Mouse (Mus musculus) erythroblast, embryonic 14.5 days (primary cell): ENCODE results near the gene Pip4k2a. TPM values are rescaled to one million over a fixed set of nuclear protein-coding genes. Genes with fewer than 3 reads are reported as not detected.

ENCODE experiments used
- H3K27me3 ChIP-seq: 2 replicates; pipeline ENCODE4 v1.6.1; 2012; ENCODE audit warnings: inconsistent platforms; ENCODE audit not compliant: control insufficient read depth
- H3K36me3 ChIP-seq: 2 replicates; pipeline ENCODE4 v1.6.1; 2012; ENCODE audit warnings: mild to moderate bottlenecking, inconsistent platforms; ENCODE audit not compliant: control insufficient read depth
- H3K4me1 ChIP-seq: 2 replicates; pipeline ENCODE4 v1.6.1; 2012; ENCODE audit warnings: inconsistent platforms; ENCODE audit not compliant: control insufficient read depth
- H3K4me3 ChIP-seq: replicated peaks from 2 replicates; pipeline ENCODE3; 2012; ENCODE audit warnings: moderate library complexity, mild to moderate bottlenecking, inconsistent platforms
- H3K9me3 ChIP-seq: 2 replicates; pipeline ENCODE4 v1.6.1; 2012; ENCODE audit warnings: low read length, inconsistent platforms, mixed read lengths; ENCODE audit not compliant: control insufficient read depth
- GATA1 ChIP-seq: IDR thresholded peaks from 2 replicates; pipeline ENCODE4 v1.6.1; 2012; ENCODE audit warnings: low read length, inconsistent platforms, mixed read lengths
- TAL1 ChIP-seq: IDR thresholded peaks from 3 replicates; pipeline ENCODE4 v1.6.1; 2012; ENCODE audit warnings: low read length, inconsistent platforms, mixed read lengths
- polyA plus RNA-seq: library from polyadenylated mRNA; stranded (reverse); fragments of >175 nt; gene quantifications from 2 replicates; pipeline ENCODE4 v1.2.3, GENCODE M21; 2012

Pip4k2a gene
- polyA plus RNA-seq, 1 experiment = 3.8 TPM

GRCm38 (mm10) chr2:19006124-19006523 is 8.2 kb upstream of the Pip4k2a start:
- TF ChIP-seq TAL1 (no peak), GATA1 (no peak)
- H3K4me1 ChIP-seq = peaks cover 36% of the 10 kb centered on the region

DNA sequence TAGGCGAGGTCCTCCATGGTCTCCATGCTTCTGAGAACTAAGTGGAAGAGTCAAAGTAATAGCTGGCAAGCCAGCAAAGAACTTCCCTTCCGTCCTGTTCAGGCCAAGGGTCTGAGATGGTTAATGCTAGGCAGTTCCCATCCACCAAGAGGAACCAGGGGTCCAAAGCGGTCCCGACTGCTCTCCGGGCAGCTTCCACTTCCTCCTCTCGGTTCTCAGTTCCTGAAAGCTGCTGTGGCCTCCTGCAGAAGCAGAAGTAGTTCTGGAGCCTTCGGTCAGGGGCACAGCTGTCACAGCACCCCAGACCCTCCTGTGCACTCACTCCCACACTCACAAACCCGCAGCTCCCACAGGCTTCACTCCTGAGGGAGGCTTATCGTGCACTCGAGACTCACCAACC is 6.9 kb upstream of the Pip4k2a start:
- no peaks in the 10 kb centered on the region for H3K9me3 ChIP-seq
- H3K4me3 ChIP-seq = no peak overlapping the region
- H3K4me1 ChIP-seq = peaks cover 25% of the 10 kb centered on the region
- peaks cover 5% of the 10 kb centered on the region for H3K27me3 ChIP-seq
- H3K36me3 ChIP-seq = no peaks in the 10 kb centered on the region
- TF ChIP-seq TAL1 (no peak), GATA1 (no peak)

More at GRCm38 (mm10) chr2:19006124-19006523, 8.2 kb upstream of the Pip4k2a start:
- Histone ChIP-seq H3K27me3 (peaks cover 5% of the 10 kb centered on the region), H3K4me3 (no peak overlapping the region), H3K36me3 (no peaks in the 10 kb centered on the region), H3K9me3 (no peaks in the 10 kb centered on the region)

- no peak for TF ChIP-seq GATA1
- no peaks in the 10 kb centered on the region for H3K9me3 ChIP-seq
- H3K36me3 ChIP-seq = peaks cover 2% of the 10 kb centered on the region; the same call in 1 of the 2 replicates
- H3K4me1 ChIP-seq = peaks cover 46% of the 10 kb centered on the region
- peaks cover 4% of the 10 kb centered on the region; the same call in 1 of the 2 replicates for H3K27me3 ChIP-seq
- H3K4me3 ChIP-seq = no peak overlapping the region
Measured at GRCm38 (mm10) chr2:18999395-18999794, 1.5 kb upstream of the Pip4k2a start.

DNA sequence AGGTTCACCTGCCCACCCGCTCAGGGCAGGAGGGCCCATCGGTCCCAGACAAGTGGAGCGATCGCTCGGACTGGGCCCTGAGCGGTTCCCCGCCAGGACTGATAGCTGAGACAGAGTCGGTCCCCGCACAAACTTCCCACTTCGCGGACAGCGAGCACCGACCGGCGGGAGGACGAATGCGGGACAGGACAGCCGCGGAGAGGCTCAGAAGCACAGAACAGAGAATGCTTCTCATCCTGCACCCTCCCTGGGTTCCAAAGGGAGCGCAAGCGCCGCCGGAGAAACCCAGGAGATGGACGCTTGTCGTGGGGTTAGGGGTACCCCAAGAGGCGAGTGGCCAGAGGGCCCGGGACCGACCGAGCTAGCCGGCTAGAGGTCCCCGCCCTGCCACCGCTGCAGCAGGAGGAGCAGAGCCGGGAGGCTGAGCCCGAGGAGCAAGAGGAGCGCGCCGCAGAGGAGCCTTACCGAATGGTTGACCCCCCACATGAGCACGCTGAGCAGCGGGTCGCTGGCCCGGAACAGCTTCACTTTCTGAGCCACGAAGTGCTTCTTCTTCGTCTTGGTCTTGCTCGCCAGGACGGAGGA is 447 bp downstream of the Pip4k2a start:
- no peaks in the 10 kb centered on the region for H3K9me3 ChIP-seq
- H3K4me3 ChIP-seq = peak overlapping the region; percentile 79
- peaks cover 65% of the 10 kb centered on the region for H3K4me1 ChIP-seq
- TF ChIP-seq GATA1 (no peak), TAL1 (no peak)
- peaks cover 4% of the 10 kb centered on the region; the same call in 1 of the 2 replicates for H3K27me3 ChIP-seq
- peaks cover 2% of the 10 kb centered on the region; the same call in 1 of the 2 replicates for H3K36me3 ChIP-seq

- Histone ChIP-seq H3K4me1 (peaks cover 73% of the 10 kb centered on the region), H3K27me3 (peaks cover 4% of the 10 kb centered on the region; the same call in 1 of the 2 replicates), H3K9me3 (peaks cover under 1% of the 10 kb centered on the region; the same call in 1 of the 2 replicates), H3K36me3 (peaks cover 4% of the 10 kb centered on the region), H3K4me3 (peak overlapping the region; percentile 79)
- TF ChIP-seq GATA1 (no peak), TAL1 (no peak)
Measured at GRCm38 (mm10) chr2:18996451-18997211, 1.3 kb downstream of the Pip4k2a start.

- peaks cover 72% of the 10 kb centered on the region for H3K4me1 ChIP-seq
Measured at GRCm38 (mm10) chr2:18992512-18993510, 5.1 kb downstream of the Pip4k2a start.

DNA sequence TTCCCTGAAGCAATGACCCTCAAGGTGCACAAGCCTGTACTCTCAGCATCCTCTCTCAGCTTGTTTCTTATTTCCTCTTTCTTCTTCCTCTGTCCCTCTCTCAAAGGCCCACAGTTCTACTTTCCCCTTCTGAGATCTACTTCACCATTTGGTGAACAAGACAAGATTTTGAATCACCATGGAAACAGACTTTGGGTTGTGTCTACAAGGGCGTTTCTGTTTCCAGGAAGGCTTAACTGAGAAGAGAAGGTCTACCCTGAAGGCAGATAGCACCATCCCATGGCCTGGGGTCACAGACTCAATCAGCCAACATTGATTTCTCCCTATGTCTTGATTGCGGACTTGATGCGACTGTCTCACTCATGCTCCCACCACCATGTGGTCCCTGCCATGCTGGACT is 9.0 kb downstream of the Pip4k2a start:
- Histone ChIP-seq H3K9me3 (peaks cover 5% of the 10 kb centered on the region), H3K4me3 (no peak overlapping the region), H3K4me1 (peaks cover 58% of the 10 kb centered on the region), H3K27me3 (no peaks in the 10 kb centered on the region), H3K36me3 (peaks cover 13% of the 10 kb centered on the region)
- TF ChIP-seq TAL1 (no peak), GATA1 (no peak)

More at GRCm38 (mm10) chr2:18992512-18993510, 5.1 kb downstream of the Pip4k2a start:
- H3K36me3 ChIP-seq = peaks cover 9% of the 10 kb centered on the region
- H3K27me3 ChIP-seq = peaks cover 4% of the 10 kb centered on the region; the same call in 1 of the 2 replicates
- TF ChIP-seq GATA1 (peak; percentile 89), TAL1 (peak; percentile 80)
- peaks cover 5% of the 10 kb centered on the region for H3K9me3 ChIP-seq
- H3K4me3 ChIP-seq = peak overlapping the region; percentile 36

GRCm38 (mm10) chr2:18985506-18985905 is 12.4 kb downstream of the Pip4k2a start:
- Histone ChIP-seq H3K27me3 (no peaks in the 10 kb centered on the region), H3K4me3 (no peak overlapping the region), H3K9me3 (no peaks in the 10 kb centered on the region), H3K36me3 (peaks cover 15% of the 10 kb centered on the region), H3K4me1 (peaks cover 45% of the 10 kb centered on the region)
- TF ChIP-seq GATA1 (no peak), TAL1 (no peak)
